Comparison of ENCODE assay signal across 18 mouse cellular contexts in genomic region chr5:135929685-135930424, GRCm38 (mm10). TPM values are rescaled to one million over a fixed set of nuclear protein-coding genes. Genes with fewer than 3 reads are reported as not detected.
"Had no signal": no experiment of that assay in that cellular context is flagged by ENCODE, and none has a peak within 500 bp of the region (broad histone marks: within the 10 kb centered on the region; RNA-seq: fewer than 3 reads in every experiment).

No protein-coding gene starts in this region.

- H3K4me3 ChIP-seq: limb, embryonic 10.5 days; midbrain, embryonic 13.5 days; neural tube, embryonic 15.5 days had no signal

- DNase-seq: kidney, adult 9 months; kidney, postnatal 36 days; layer of hippocampus, adult 9-11 months; lung, adult 2 months; lung, postnatal 36 days; right cerebral cortex, adult 18-20 months; thymus, adult 18-20 months; thymus, postnatal 14 days had no signal

- H3K27me3 ChIP-seq: midbrain, embryonic 13.5 days; neural tube, embryonic 15.5 days had no signal

- H3K4me2 ChIP-seq: midbrain, embryonic 13.5 days had no signal

- H3K9ac ChIP-seq: liver, embryonic 14.5 days; midbrain, embryonic 13.5 days; neural tube, embryonic 15.5 days had no signal

- H3K27ac ChIP-seq: kidney, postnatal 0 days; limb, embryonic 10.5 days; liver, embryonic 14.5 days; midbrain, embryonic 13.5 days; neural tube, embryonic 15.5 days had no signal

- H3K9me3 ChIP-seq: limb, embryonic 10.5 days; midbrain, embryonic 13.5 days; neural tube, embryonic 15.5 days had no signal

- ATAC-seq: lung, postnatal 0 days; midbrain, embryonic 13.5 days had no signal

RNA-seq across cellular contexts. Expression of gene Hspb1, which starts 42.1 kb away (rescaled TPM):
- total RNA-seq: megakaryocyte progenitor cell, adult 5-6 weeks had no signal

RNA-seq across cellular contexts. Expression of gene Zp3, which starts 50.0 kb away (rescaled TPM):
- total RNA-seq: layer of hippocampus, adult 18-20 months; left cerebral cortex, postnatal 10 days had no signal
- polyA plus RNA-seq: limb, embryonic 10.5 days; liver, embryonic 14.5 days; midbrain, embryonic 13.5 days; neural tube, embryonic 11.5 days had no signal
